In genomic region chr15:27877831-27878230, GRCm38 (mm10) we compare ENCODE assay signal across 25 mouse cellular contexts.
DNase-seq lines count a peak whose midpoint lies in the region; ATAC-seq and TF ChIP-seq lines count a peak whose summit lies in the region.
"Had no signal": no experiment of that assay in that cellular context is flagged by ENCODE, and none has a peak within 500 bp of the region (broad histone marks: within the 10 kb centered on the region; RNA-seq: fewer than 3 reads in every experiment).

No protein-coding gene starts in this region.

- H3K9ac ChIP-seq in liver, adult 2 months (ENCODE audit: low read depth, low read length), result no peak overlapping the region
- H3K9ac ChIP-seq in liver, embryonic 12.5 days, result no peak overlapping the region
- no peak overlapping the region for H3K9ac ChIP-seq in midbrain, embryonic 15.5 days
- no peak overlapping the region for H3K9ac ChIP-seq in midbrain, embryonic 13.5 days (replicated peaks)
- H3K9ac ChIP-seq: forebrain, postnatal 0 days had no signal

- WGBS in liver, adult 2 months, result 46% methylated on average over 7 of the region's 7 CpGs
- WGBS in liver, embryonic 12.5 days (ENCODE audit: insufficient replicate concordance), result 74% methylated on average over 7 of the region's 7 CpGs
- 65% methylated on average over 7 of the region's 7 CpGs for WGBS in midbrain, embryonic 15.5 days
- 72% methylated on average over 7 of the region's 7 CpGs for WGBS in midbrain, embryonic 13.5 days

- peak; percentile 35 for DNase-seq in embryo, embryonic 10 days (ENCODE audit: low spot score)
- DNase-seq in embryo, embryonic 10.5 days (ENCODE audit: low spot score), result no peak
- DNase-seq in liver, adult 2 months (ENCODE audit: extremely low read depth, low read depth, low spot score), result peak; percentile 56
- DNase-seq in cerebellum, postnatal 14 days, result no peak
- DNase-seq: adrenal gland, postnatal 10 days; cerebellum, adult 2 months; cerebellum, postnatal 36 days; forebrain, postnatal 0 days; gastrocnemius, postnatal 14 days; heart, adult 11 months; layer of hippocampus, adult 9-11 months; lung, postnatal 10 days; thymus, adult 2 months; thymus, postnatal 4 days had no signal

- no peak for TF ChIP-seq CTCF in liver, adult 2 months (IDR thresholded peaks at IDR 0.05; ENCODE audit: low read depth, low read length)

- H3K9me3 ChIP-seq in liver, embryonic 12.5 days (replicated peaks), result no peaks in the 10 kb centered on the region
- H3K9me3 ChIP-seq in midbrain, embryonic 15.5 days, result no peaks in the 10 kb centered on the region
- no peaks in the 10 kb centered on the region for H3K9me3 ChIP-seq in midbrain, embryonic 13.5 days
- H3K9me3 ChIP-seq: forebrain, embryonic 10.5 days; hindbrain, embryonic 10.5 days had no signal

- no peak for ATAC-seq in liver, embryonic 12.5 days
- ATAC-seq in midbrain, embryonic 15.5 days (replicated peaks), result 0 out of 2 replicates have a peak, but pooled peaks have one; percentile 3
- ATAC-seq in midbrain, embryonic 13.5 days, result no peak
- no peak for ATAC-seq in inflammation-experienced regulatory T-cells, adult 6 months
- ATAC-seq: activated CD4-positive, CD25-positive, alpha-beta regulatory T cell, adult 4 months; forebrain, postnatal 0 days had no signal

- H3K27me3 ChIP-seq in liver, adult 2 months (ENCODE audit: control insufficient read depth, insufficient read depth, low read length), result no peaks in the 10 kb centered on the region
- H3K27me3 ChIP-seq in liver, embryonic 12.5 days (replicated peaks), result no peaks in the 10 kb centered on the region
- H3K27me3 ChIP-seq in midbrain, embryonic 15.5 days (replicated peaks), result no peaks in the 10 kb centered on the region
- H3K27me3 ChIP-seq in midbrain, embryonic 13.5 days, result no peaks in the 10 kb centered on the region

- no peaks in the 10 kb centered on the region for H3K79me2 ChIP-seq in liver, adult 2 months (ENCODE audit: control insufficient read depth, insufficient read depth, low read length)

- H3K4me1 ChIP-seq in liver, adult 2 months (ENCODE audit: control insufficient read depth, insufficient read depth, low read length), result no peaks in the 10 kb centered on the region
- peaks cover 24% of the 10 kb centered on the region for H3K4me1 ChIP-seq in liver, embryonic 12.5 days
- 0 out of 2 replicates have a peak, but pooled peaks cover 5% of the 10 kb centered on the region for H3K4me1 ChIP-seq in midbrain, embryonic 15.5 days
- H3K4me1 ChIP-seq in midbrain, embryonic 13.5 days (replicated peaks), result peaks cover 4% of the 10 kb centered on the region; the same call in 1 of the 2 replicates

- H3K36me3 ChIP-seq in liver, adult 2 months (ENCODE audit: control insufficient read depth, insufficient read depth, low read length), result peaks cover 6% of the 10 kb centered on the region
- peaks cover 5% of the 10 kb centered on the region; the same call in 1 of the 2 replicates for H3K36me3 ChIP-seq in liver, embryonic 12.5 days
- H3K36me3 ChIP-seq in midbrain, embryonic 15.5 days (replicated peaks), result peaks cover 12% of the 10 kb centered on the region; the same call in 1 of the 2 replicates
- peaks cover 65% of the 10 kb centered on the region for H3K36me3 ChIP-seq in midbrain, embryonic 13.5 days

- no peak for TF ChIP-seq POLR2A in liver, adult 2 months (IDR thresholded peaks at IDR 0.05; ENCODE audit: extremely low read depth, insufficient read depth, low read length)

- no peak overlapping the region for H3K4me3 ChIP-seq in liver, adult 2 months (ENCODE audit: insufficient read depth, low read depth, low read length)
- H3K4me3 ChIP-seq in liver, embryonic 12.5 days, result no peak overlapping the region
- no peak overlapping the region for H3K4me3 ChIP-seq in midbrain, embryonic 15.5 days
- no peak overlapping the region for H3K4me3 ChIP-seq in midbrain, embryonic 13.5 days (replicated peaks)
- H3K4me3 ChIP-seq: forebrain, embryonic 10.5 days; hindbrain, embryonic 10.5 days; left cerebral cortex, adult 2 months had no signal

- no peak overlapping the region for H3K27ac ChIP-seq in liver, adult 2 months (replicated peaks; ENCODE audit: insufficient read depth, low read depth, low read length)
- H3K27ac ChIP-seq in liver, embryonic 12.5 days, result no peak overlapping the region
- no peak overlapping the region for H3K27ac ChIP-seq in midbrain, embryonic 15.5 days
- H3K27ac ChIP-seq in midbrain, embryonic 13.5 days, result no peak overlapping the region
- H3K27ac ChIP-seq: forebrain, embryonic 10.5 days; hindbrain, embryonic 10.5 days; left cerebral cortex, adult 2 months; stomach, postnatal 0 days had no signal

- no peak overlapping the region for H3K4me2 ChIP-seq in liver, embryonic 12.5 days
- H3K4me2 ChIP-seq in midbrain, embryonic 15.5 days, result no peak overlapping the region
- no peak overlapping the region for H3K4me2 ChIP-seq in midbrain, embryonic 13.5 days (replicated peaks)
- H3K4me2 ChIP-seq: heart, embryonic 11.5 days; midbrain, embryonic 11.5 days had no signal

Comparison
In these comparisons a context has a peak if more than half of its experiments do, and no peak if none do; other contexts are left out.
1. DNase-seq: peak in embryo, embryonic 10 days (single experiment) and liver, adult 2 months (single experiment); none in embryo, embryonic 10.5 days (single experiment) and cerebellum, postnatal 14 days (0 of 2).